Mouse (Mus musculus) MEL (cell line): ENCODE measurements around the gene Atl3. TPM values are rescaled to one million over a fixed set of nuclear protein-coding genes. Genes with fewer than 3 reads are reported as not detected.

ENCODE experiments used
- DNase-seq: peaks from one replicate; pipeline ENCODE4 v3.0.0; 2011; ENCODE audit warnings: low read depth, low spot score
- H3K27ac ChIP-seq: 2 replicates; pipeline ENCODE4 v1.5.1; 2012; ENCODE audit warnings: low read depth, mild to moderate bottlenecking, control low read depth, low read length, moderate library complexity; ENCODE audit not compliant: control insufficient read depth
- H3K27me3 ChIP-seq, 2 experiments: fragments of 150-350 bp in 1 of 2; sonication (generic) in 1 of 2; 2 replicates each; pipeline ENCODE4 v1.6.1; 2012; ENCODE audit warnings: low read length in 2 of 2, mild to moderate bottlenecking in 2 of 2, improper control_type of control experiment in 1 of 2, moderate library complexity in 1 of 2; ENCODE audit not compliant: insufficient read depth in 2 of 2, control insufficient read depth in 1 of 2
- H3K36me3 ChIP-seq, 2 experiments: 2 replicates each; pipeline ENCODE4 v1.6.1; 2012 to 2014; ENCODE audit warnings: low read length in 2 of 2, improper control_type of control experiment in 1 of 2, inconsistent platforms in 1 of 2, mild to moderate bottlenecking in 1 of 2; ENCODE audit not compliant: insufficient read depth in 2 of 2, control insufficient read depth in 1 of 2
- H3K4me1 ChIP-seq, 2 experiments: fragments of 150-350 bp in 1 of 2; sonication (generic) in 1 of 2; 2 replicates each; pipeline ENCODE4 v1.6.1; 2012; ENCODE audit warnings: low read length in 2 of 2, improper control_type of control experiment in 1 of 2, mild to moderate bottlenecking in 1 of 2; ENCODE audit not compliant: insufficient read depth in 2 of 2, control insufficient read depth in 1 of 2
- H3K4me3 ChIP-seq, 2 experiments: fragments of 150-350 bp in 1 of 2; sonication (generic) in 1 of 2; 2 replicates each; pipeline ENCODE4 v1.5.1; 2012; ENCODE audit warnings: low read depth in 2 of 2, low read length in 2 of 2, mild to moderate bottlenecking in 2 of 2, moderate library complexity in 2 of 2, control low read depth in 1 of 2, improper control_type of control experiment in 1 of 2; ENCODE audit not compliant: control insufficient read depth in 1 of 2, insufficient read depth in 1 of 2
- H3K79me2 ChIP-seq: 2 replicates; pipeline ENCODE4 v1.6.1; 2012; ENCODE audit warnings: mild to moderate bottlenecking, low read length, moderate library complexity; ENCODE audit not compliant: control insufficient read depth, poor library complexity, insufficient read depth
- H3K9ac ChIP-seq: 2 replicates; pipeline ENCODE4 v1.6.1; 2012; ENCODE audit warnings: low read depth, mild to moderate bottlenecking, control low read depth, low read length, moderate library complexity; ENCODE audit not compliant: control insufficient read depth, poor library complexity, severe bottlenecking
- H3K9me3 ChIP-seq: fragments of 150-350 bp; sonication (generic); replicated peaks from 2 replicates; pipeline ENCODE4 v1.6.1; 2012; ENCODE audit warnings: mild to moderate bottlenecking, low read length, improper control_type of control experiment, moderate library complexity; ENCODE audit not compliant: insufficient read depth
- CTCF ChIP-seq, 3 experiments: IDR thresholded peaks in 2 of 3; conservative IDR thresholded peaks in 1 of 3; 2 replicates each; pipeline ENCODE4 v1.5.1; 2011 to 2012; ENCODE audit warnings: low read length in 3 of 3, low read depth in 2 of 3, mild to moderate bottlenecking in 2 of 3, improper control_type of control experiment in 1 of 3, inconsistent platforms in 1 of 3, mixed read lengths in 1 of 3, moderate library complexity in 1 of 3; ENCODE audit not compliant: control insufficient read depth in 1 of 3, insufficient read depth in 1 of 3, poor library complexity in 1 of 3, severe bottlenecking in 1 of 3
- E2F4 ChIP-seq: IDR thresholded peaks from 2 replicates; pipeline ENCODE4 v1.6.1; 2011; ENCODE audit warnings: low read depth, low read length, improper control_type of control experiment, borderline replicate concordance
- ELF1 ChIP-seq: IDR thresholded peaks from 2 replicates; pipeline ENCODE4 v1.6.1; 2014; ENCODE audit warnings: low read depth, mild to moderate bottlenecking, inconsistent platforms, low read length, improper control_type of control experiment, moderate library complexity
- EP300 ChIP-seq, 2 experiments: IDR thresholded peaks; 2 replicates each; pipeline ENCODE4 v1.6.1; 2011; ENCODE audit warnings: improper control_type of control experiment in 2 of 2, low read length in 2 of 2, low read depth in 1 of 2, mild to moderate bottlenecking in 1 of 2
- ETS1 ChIP-seq: IDR thresholded peaks from 2 replicates; pipeline ENCODE4 v1.6.1; 2012; ENCODE audit warnings: low read depth, mild to moderate bottlenecking, inconsistent platforms, low read length, improper control_type of control experiment, moderate library complexity
- MAX ChIP-seq: IDR thresholded peaks from 2 replicates; pipeline ENCODE4 v1.6.1; 2011; ENCODE audit warnings: low read length, improper control_type of control experiment
- MAZ ChIP-seq: IDR thresholded peaks from 2 replicates; pipeline ENCODE4 v1.6.1; 2012; ENCODE audit warnings: low read depth, mild to moderate bottlenecking, inconsistent platforms, low read length, improper control_type of control experiment
- MXI1 ChIP-seq: IDR thresholded peaks from 2 replicates; pipeline ENCODE4 v1.6.1; 2011; ENCODE audit warnings: mild to moderate bottlenecking, low read depth, low read length, improper control_type of control experiment
- MYB ChIP-seq: IDR thresholded peaks from 2 replicates; pipeline ENCODE4 v1.6.1; 2011; ENCODE audit warnings: mild to moderate bottlenecking, low read depth, low read length, improper control_type of control experiment
- NELFE ChIP-seq: IDR thresholded peaks from 2 replicates; pipeline ENCODE4 v1.6.1; 2011; ENCODE audit warnings: low read depth, low read length, improper control_type of control experiment
- POLR2AphosphoS5 ChIP-seq: IDR thresholded peaks from 2 replicates; pipeline ENCODE4 v1.6.1; 2012; ENCODE audit warnings: low read depth, borderline replicate concordance, mild to moderate bottlenecking, inconsistent platforms, low read length, moderate library complexity, mixed read lengths
- RAD21 ChIP-seq: IDR thresholded peaks from 2 replicates; pipeline ENCODE4 v1.6.1; 2011; ENCODE audit warnings: mild to moderate bottlenecking, low read depth, low read length, improper control_type of control experiment
- SIN3A ChIP-seq: IDR thresholded peaks from 2 replicates; pipeline ENCODE4 v1.6.1; 2012; ENCODE audit warnings: low read length, improper control_type of control experiment, inconsistent platforms
- TAL1 ChIP-seq: IDR thresholded peaks from 2 replicates; pipeline ENCODE4 v1.6.1; 2012; ENCODE audit warnings: mild to moderate bottlenecking, inconsistent platforms, low read length, moderate library complexity, mixed read lengths
- TCF12 ChIP-seq: IDR thresholded peaks from 2 replicates; pipeline ENCODE4 v1.6.1; 2014; ENCODE audit warnings: low read depth, mild to moderate bottlenecking, inconsistent platforms, low read length, improper control_type of control experiment, moderate library complexity
- UBTF ChIP-seq: IDR thresholded peaks from 2 replicates; pipeline ENCODE4 v1.6.1; 2012; ENCODE audit warnings: low read depth, mild to moderate bottlenecking, inconsistent platforms, low read length, improper control_type of control experiment, moderate library complexity, borderline replicate concordance; ENCODE audit not compliant: insufficient read depth
- USF2 ChIP-seq, 2 experiments: IDR thresholded peaks; 2 replicates each; pipeline ENCODE4 v1.6.1; 2011 to 2012; ENCODE audit warnings: improper control_type of control experiment in 2 of 2, low read length in 2 of 2, borderline replicate concordance in 1 of 2, inconsistent platforms in 1 of 2, low read depth in 1 of 2, mild to moderate bottlenecking in 1 of 2; ENCODE audit not compliant: insufficient read depth in 1 of 2
- ZC3H11A ChIP-seq: IDR thresholded peaks from 2 replicates; pipeline ENCODE4 v1.6.1; 2012; ENCODE audit warnings: low read depth, mild to moderate bottlenecking, inconsistent platforms, low read length, improper control_type of control experiment
- ZKSCAN1 ChIP-seq: IDR thresholded peaks from 2 replicates; pipeline ENCODE4 v1.6.1; 2012; ENCODE audit warnings: low read depth, mild to moderate bottlenecking, inconsistent platforms, low read length, improper control_type of control experiment, moderate library complexity
- ZMIZ1 ChIP-seq: IDR thresholded peaks from 2 replicates; pipeline ENCODE4 v1.6.1; 2012; ENCODE audit warnings: low read depth, mild to moderate bottlenecking, inconsistent platforms, low read length, improper control_type of control experiment, moderate library complexity
- ZNF384 ChIP-seq: IDR thresholded peaks from 2 replicates; pipeline ENCODE4 v1.6.1; 2012; ENCODE audit warnings: low read depth, mild to moderate bottlenecking, inconsistent platforms, low read length, improper control_type of control experiment
- polyA plus RNA-seq, 2 experiments: library from polyadenylated mRNA; stranded (reverse) in 1 of 2; unstranded in 1 of 2; fragments of >175 nt in 1 of 2; fragments of >200 nt in 1 of 2; gene quantifications; 2 replicates each; pipeline versions ENCODE4 v1.2.1 to v1.2.4; 2012; ENCODE audit warnings: low replicate concordance in 2 of 2, low read depth in 1 of 2; ENCODE audit not compliant: insufficient read length in 2 of 2, insufficient read depth in 1 of 2, missing spikeins in 1 of 2
- total RNA-seq: library from RNA; depleted of rRNA; stranded (reverse); fragments of 300-350 nt; gene quantifications from 2 replicates; pipeline ENCODE4 v1.2.3, GENCODE M21; 2012

Gene Atl3
- total and polyA plus RNA-seq, 3 experiments, result 15.3 to 16.4 TPM; not detected in 1

DNA sequence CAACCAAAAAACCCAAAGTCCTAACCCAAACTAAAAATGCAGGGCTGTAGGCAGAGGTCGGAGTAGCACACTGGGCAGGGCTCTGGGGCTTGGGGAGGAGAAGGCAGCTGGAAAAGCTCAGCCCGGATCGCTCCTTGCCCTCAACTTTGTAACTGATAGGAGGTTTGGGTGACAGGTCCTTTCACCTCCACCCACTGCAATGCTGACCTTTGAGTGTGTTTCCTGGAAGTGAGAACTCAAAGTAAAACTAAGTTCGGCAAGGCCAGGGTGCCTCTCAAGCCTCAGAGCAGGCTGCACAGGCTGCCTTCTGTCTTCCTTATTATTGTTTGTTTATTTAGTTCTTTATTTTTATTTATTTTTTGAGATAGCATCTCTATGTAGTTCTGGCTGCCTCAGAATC is 66.1 kb downstream of the Atl3 start:
- no peak overlapping the region for H3K27ac ChIP-seq
- no peak for DNase-seq
- no peak overlapping the region for H3K4me3 ChIP-seq
- H3K4me1 ChIP-seq, result peaks cover 8 to 14% of the 10 kb centered on the region in 2 experiments
- H3K9ac ChIP-seq, result no peak overlapping the region
- H3K79me2 ChIP-seq, result peaks cover 3% of the 10 kb centered on the region; the same call in 1 of the 2 replicates
- H3K36me3 ChIP-seq, result peaks cover 0 to 11% of the 10 kb centered on the region in 2 experiments; a peak in 2 of 4 replicates
- H3K9me3 ChIP-seq, result no peaks in the 10 kb centered on the region
- no peaks in the 10 kb centered on the region for H3K27me3 ChIP-seq
- TF ChIP-seq ZNF384, result no peak
- no peak for TF ChIP-seq CTCF (IDR thresholded peaks at IDR 0.05 in 2 of 3, conservative IDR thresholded peaks at IDR 0.05 in 1 of 3; ENCODE audit: control insufficient read depth in 1 of 3, insufficient read depth in 1 of 3, low read depth in 2 of 3, low read length in 3 of 3, poor library complexity in 1 of 3, severe bottlenecking in 1 of 3)
- TF ChIP-seq ELF1, result no peak
- TF ChIP-seq TAL1, result no peak
- TF ChIP-seq ZMIZ1, result no peak
- TF ChIP-seq ZKSCAN1, result no peak
- no peak for TF ChIP-seq MAX
- no peak for TF ChIP-seq EP300 (IDR thresholded peaks at IDR 0.05; ENCODE audit: low read depth in 1 of 2, low read length in 2 of 2)
- TF ChIP-seq USF2 (IDR thresholded peaks at IDR 0.05; ENCODE audit: borderline replicate concordance in 1 of 2, insufficient read depth in 1 of 2, low read depth in 1 of 2, low read length in 2 of 2), result no peak
- TF ChIP-seq MYB, result no peak
- TF ChIP-seq ZC3H11A, result no peak
- TF ChIP-seq UBTF, result no peak
- no peak for TF ChIP-seq POLR2AphosphoS5
- TF ChIP-seq, all 39 proteins: peak for 0

DNA sequence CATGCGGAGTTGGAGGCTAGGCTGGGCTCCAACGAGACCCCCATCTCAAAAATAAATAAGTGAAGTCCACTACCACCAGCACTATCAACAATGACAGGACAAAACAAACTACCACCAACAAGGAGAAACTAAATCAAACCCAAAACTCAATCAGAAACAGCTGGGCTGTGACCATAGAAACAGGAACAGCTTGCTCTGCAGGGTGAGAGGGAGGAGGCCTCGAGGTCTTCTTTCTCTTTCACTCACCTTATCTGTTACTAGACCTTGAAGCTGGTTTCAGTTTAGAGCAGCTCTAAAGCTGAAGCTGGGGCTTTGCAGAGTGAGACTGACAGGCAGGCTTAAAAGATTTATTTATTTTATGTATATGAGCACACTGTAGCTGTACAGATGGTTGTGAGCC is 67.6 kb downstream of the Atl3 start:
- Histone ChIP-seq H3K4me1 (peaks cover 8 to 14% of the 10 kb centered on the region in 2 experiments), H3K79me2 (peaks cover 3% of the 10 kb centered on the region; the same call in 1 of the 2 replicates), H3K36me3 (peaks cover 0 to 11% of the 10 kb centered on the region in 2 experiments; a peak in 2 of 4 replicates), H3K9me3 (no peaks in the 10 kb centered on the region), H3K27me3 (no peaks in the 10 kb centered on the region), H3K9ac (no peak overlapping the region), H3K27ac (no peak overlapping the region), H3K4me3 (no peak overlapping the region)
- DNase-seq, result peak; percentile 51
- TF ChIP-seq MAZ (no peak), ETS1 (0 out of 2 replicates have a peak, but pooled peaks have one; percentile 21), POLR2AphosphoS5 (no peak), MXI1 (no peak), E2F4 (no peak), ZKSCAN1 (no peak), NELFE (no peak), TAL1 (no peak), SIN3A (0 out of 2 replicates have a peak, but pooled peaks have one; percentile 33), TCF12 (no peak), CTCF (IDR thresholded peaks at IDR 0.05 in 2 of 3, conservative IDR thresholded peaks at IDR 0.05 in 1 of 3; ENCODE audit: control insufficient read depth in 1 of 3, insufficient read depth in 1 of 3, low read depth in 2 of 3, low read length in 3 of 3, poor library complexity in 1 of 3, severe bottlenecking in 1 of 3) (no peak), RAD21 (no peak), UBTF (no peak)
